In genomic region chr13:102906004-102906660, GRCm38 (mm10) we compare ENCODE assay signal across 8 mouse cellular contexts.
DNase-seq lines count a peak whose midpoint lies in the region; ATAC-seq and TF ChIP-seq lines count a peak whose summit lies in the region.

No protein-coding gene starts in this region.

- DNase-seq in MEL-GATA-1-ER (ENCODE audit: extremely low read depth, low read depth), result peak; percentile 96
- peak; percentile 78 to 85 for DNase-seq in cerebellum, adult 2 months
- peak; percentile 91 for DNase-seq in forelimb bud, embryonic 11.5 days (ENCODE audit: low read depth, low spot score)
- DNase-seq in layer of hippocampus, adult 8-10 months (ENCODE audit: low spot score in 2 of 2), result peak; percentile 80 to 85
- DNase-seq in lung, embryonic 14.5 days, result peak; percentile 90
- peak; percentile 70 for DNase-seq in ovary, adult 18-20 months (ENCODE audit: low spot score)
- DNase-seq in thymus, adult 2 months, result peak; percentile 77

- H3K4me2 ChIP-seq in lung, embryonic 14.5 days, result peak overlapping the region; percentile 81

- H3K36me3 ChIP-seq in lung, embryonic 14.5 days (ENCODE audit: insufficient read depth), result no peaks in the 10 kb centered on the region
- H3K36me3 ChIP-seq in thymus, adult 2 months (ENCODE audit: control insufficient read depth, insufficient read depth, low read length), result no peaks in the 10 kb centered on the region

- H3K4me3 ChIP-seq in cerebellum, adult 2 months (replicated peaks; ENCODE audit: insufficient read depth, low read depth, low read length), result peak overlapping the region; percentile 59
- peak overlapping the region; percentile 56 for H3K4me3 ChIP-seq in lung, embryonic 14.5 days (ENCODE audit: low read depth, low read length)
- H3K4me3 ChIP-seq in thymus, adult 2 months (ENCODE audit: control insufficient read depth, insufficient read depth, low read length), result peak overlapping the region; percentile 52

- TF ChIP-seq POLR2A in cerebellum, adult 2 months (IDR thresholded peaks at IDR 0.05; ENCODE audit: borderline replicate concordance, insufficient read depth, low read length), result no peak
- no peak for TF ChIP-seq POLR2A in thymus, adult 2 months (IDR thresholded peaks at IDR 0.05; ENCODE audit: control insufficient read depth, extremely low read depth, insufficient read depth, low read length, poor library complexity)

- peak overlapping the region; percentile 63 for H3K9ac ChIP-seq in lung, embryonic 14.5 days

- H3K9me3 ChIP-seq in lung, embryonic 14.5 days (ENCODE audit: low read depth, low read length), result no peaks in the 10 kb centered on the region

- H3K27me3 ChIP-seq in cerebellum, adult 2 months (ENCODE audit: control insufficient read depth, insufficient read depth, low read length), result no peaks in the 10 kb centered on the region
- H3K27me3 ChIP-seq in lung, embryonic 14.5 days (ENCODE audit: insufficient read depth, low read length), result no peaks in the 10 kb centered on the region
- H3K27me3 ChIP-seq in thymus, adult 2 months (ENCODE audit: control insufficient read depth, insufficient read depth, low read length), result no peaks in the 10 kb centered on the region

- H3K4me1 ChIP-seq in cerebellum, adult 2 months (ENCODE audit: control insufficient read depth, insufficient read depth, low read length), result no peaks in the 10 kb centered on the region
- peaks cover 3% of the 10 kb centered on the region; the same call in 1 of the 2 replicates for H3K4me1 ChIP-seq in lung, embryonic 14.5 days (ENCODE audit: insufficient read depth)
- H3K4me1 ChIP-seq in thymus, adult 2 months (replicated peaks; ENCODE audit: control insufficient read depth, insufficient read depth, low read length), result peaks cover 10% of the 10 kb centered on the region

- H3K27ac ChIP-seq in cerebellum, adult 2 months (ENCODE audit: insufficient read depth, low read length), result 0 out of 2 replicates have a peak overlapping the region, but pooled peaks have one; percentile 4
- H3K27ac ChIP-seq in lung, embryonic 14.5 days (ENCODE audit: low read depth), result peak overlapping the region; percentile 91
- H3K27ac ChIP-seq in thymus, adult 2 months (ENCODE audit: control insufficient read depth, insufficient read depth, low read length), result no peak overlapping the region

- ATAC-seq in hematopoietic stem cell, adult 5-6 weeks (replicated peaks in 1 of 2; ENCODE audit: insufficient read depth in 1 of 2, low FRiP score in 2 of 2, low TSS enrichment in 1 of 2, low read depth in 1 of 2, poor library complexity in 2 of 2, severe bottlenecking in 2 of 2), result peak; percentile 90 to 91
- peak; percentile 99 for ATAC-seq in lung, embryonic 14.5 days (ENCODE audit: insufficient read depth)

- WGBS in cerebellum, adult 2 months, result 1% methylated on average over 16 of the region's 16 CpGs
- WGBS in lung, embryonic 14.5 days, result under 1% methylated on average over 16 of the region's 16 CpGs
- WGBS in thymus, adult 2 months, result under 1% methylated on average over 16 of the region's 16 CpGs

- TF ChIP-seq CTCF in cerebellum, adult 2 months (IDR thresholded peaks at IDR 0.05; ENCODE audit: borderline replicate concordance, insufficient read depth, low read depth, low read length), result no peak
- TF ChIP-seq CTCF in lung, embryonic 14.5 days (IDR thresholded peaks at IDR 0.05; ENCODE audit: low read depth), result no peak
- no peak for TF ChIP-seq CTCF in thymus, adult 2 months (IDR thresholded peaks at IDR 0.05; ENCODE audit: borderline replicate concordance, control insufficient read depth, extremely low read depth, insufficient read depth, low read length, poor library complexity)
